Mouse (Mus musculus): Measurements from ENCODE around the gene Stxbp4. TPM values are rescaled to one million over a fixed set of nuclear protein-coding genes. Genes with fewer than 3 reads are reported as not detected.

The Stxbp4 gene
- polyA plus RNA-seq, 1 experiment, result 3.1 TPM

- TF ChIP-seq POLR2A (IDR thresholded peaks at IDR 0.05; ENCODE audit: borderline replicate concordance, low read depth, low read length) (no peak), CTCF (IDR thresholded peaks at IDR 0.05; ENCODE audit: low read depth, low read length) (no peak)
- peaks cover 9% of the 10 kb centered on the region for H3K4me1 ChIP-seq (ENCODE audit: control insufficient read depth, insufficient read depth, low read length)
- H3K4me3 ChIP-seq (ENCODE audit: insufficient read depth, low read length), result no peak overlapping the region
- H3K27ac ChIP-seq (ENCODE audit: insufficient read depth, low read depth, low read length), result no peak overlapping the region
Measured at GRCm38 (mm10) chr11:90652603-90653002, 14.7 kb upstream of the Stxbp4 start.

- H3K4me1 ChIP-seq (ENCODE audit: control insufficient read depth, insufficient read depth, low read length), result peaks cover 9% of the 10 kb centered on the region
- no peak overlapping the region for H3K4me3 ChIP-seq (ENCODE audit: insufficient read depth, low read length)
- no peak for TF ChIP-seq POLR2A (IDR thresholded peaks at IDR 0.05; ENCODE audit: borderline replicate concordance, low read depth, low read length)
- no peak for TF ChIP-seq CTCF (IDR thresholded peaks at IDR 0.05; ENCODE audit: low read depth, low read length)
- H3K27ac ChIP-seq (ENCODE audit: insufficient read depth, low read depth, low read length), result no peak overlapping the region
Measured at GRCm38 (mm10) chr11:90650231-90650885, 12.5 kb upstream of the Stxbp4 start.

DNA sequence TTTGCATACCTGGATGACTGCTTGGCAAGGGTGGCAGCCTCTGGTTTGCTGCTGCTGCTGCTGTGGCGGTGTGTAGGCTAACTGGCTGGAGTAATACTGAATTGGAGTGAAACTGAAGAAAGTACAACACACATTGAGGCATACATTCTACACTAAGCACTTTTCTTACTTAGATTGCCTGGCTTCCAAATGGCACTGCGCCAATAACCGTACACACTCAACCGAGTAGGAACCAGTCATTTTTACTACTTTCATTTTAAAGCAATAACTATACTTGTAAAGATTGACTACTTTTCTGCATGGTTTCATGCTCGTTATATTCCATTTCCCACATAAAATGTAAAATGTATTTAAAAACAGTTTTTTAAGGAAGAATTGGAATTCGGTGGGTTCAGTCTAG lies 11.9 kb upstream of the Stxbp4 start:
- H3K27ac ChIP-seq (ENCODE audit: insufficient read depth, low read depth, low read length), result no peak overlapping the region
- H3K4me1 ChIP-seq (ENCODE audit: control insufficient read depth, insufficient read depth, low read length), result peaks cover 9% of the 10 kb centered on the region
- no peak for TF ChIP-seq CTCF (IDR thresholded peaks at IDR 0.05; ENCODE audit: low read depth, low read length)
- TF ChIP-seq POLR2A (IDR thresholded peaks at IDR 0.05; ENCODE audit: borderline replicate concordance, low read depth, low read length), result no peak
- no peak overlapping the region for H3K4me3 ChIP-seq (ENCODE audit: insufficient read depth, low read length)

DNA sequence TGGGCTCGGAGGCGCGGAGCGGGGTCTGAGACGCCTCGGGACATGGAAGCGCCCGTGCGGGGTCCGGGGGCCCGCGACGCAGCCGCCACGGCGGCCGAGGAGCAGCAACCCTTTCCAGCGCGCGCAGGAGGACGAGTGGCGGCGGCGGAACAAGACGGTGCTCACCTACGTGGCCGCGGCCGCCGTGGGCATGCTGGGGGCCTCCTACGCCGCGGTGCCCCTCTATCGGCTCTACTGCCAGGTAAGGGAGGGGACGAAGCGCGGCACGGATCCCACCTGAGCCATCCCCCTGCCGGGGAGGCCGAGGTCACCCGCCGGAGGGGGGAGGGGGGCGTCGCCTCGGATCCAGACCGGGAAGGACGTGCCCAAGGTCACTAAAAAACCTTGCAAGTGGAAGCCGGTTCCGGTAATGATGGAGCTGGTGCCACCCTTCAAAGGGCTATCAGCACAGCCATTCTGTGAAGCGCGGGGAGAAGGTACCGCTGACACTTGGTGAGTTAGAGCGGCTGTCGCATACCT lies 487 bp upstream of the Stxbp4 start:
- Histone ChIP-seq H3K4me1 (ENCODE audit: control insufficient read depth, insufficient read depth, low read length) (peaks cover 16% of the 10 kb centered on the region), H3K27ac (ENCODE audit: insufficient read depth, low read depth, low read length) (peak overlapping the region; percentile 53), H3K4me3 (ENCODE audit: insufficient read depth, low read length) (peak overlapping the region; percentile 100)
- no peak for TF ChIP-seq CTCF (IDR thresholded peaks at IDR 0.05; ENCODE audit: low read depth, low read length)
- no peak for TF ChIP-seq POLR2A (IDR thresholded peaks at IDR 0.05; ENCODE audit: borderline replicate concordance, low read depth, low read length)

GRCm38 (mm10) chr11:90634661-90635060 lies 3.2 kb downstream of the Stxbp4 start:
- Histone ChIP-seq H3K4me3 (ENCODE audit: insufficient read depth, low read length) (no peak overlapping the region), H3K27ac (ENCODE audit: insufficient read depth, low read depth, low read length) (no peak overlapping the region), H3K4me1 (ENCODE audit: control insufficient read depth, insufficient read depth, low read length) (peaks cover 13% of the 10 kb centered on the region)
- TF ChIP-seq CTCF (IDR thresholded peaks at IDR 0.05; ENCODE audit: low read depth, low read length) (no peak), POLR2A (IDR thresholded peaks at IDR 0.05; ENCODE audit: borderline replicate concordance, low read depth, low read length) (no peak)

GRCm38 (mm10) chr11:90632480-90632879 lies 5.4 kb downstream of the Stxbp4 start:
- TF ChIP-seq CTCF (IDR thresholded peaks at IDR 0.05; ENCODE audit: low read depth, low read length) (no peak), POLR2A (IDR thresholded peaks at IDR 0.05; ENCODE audit: borderline replicate concordance, low read depth, low read length) (no peak)
- H3K4me3 ChIP-seq (ENCODE audit: insufficient read depth, low read length), result no peak overlapping the region
- no peak overlapping the region for H3K27ac ChIP-seq (ENCODE audit: insufficient read depth, low read depth, low read length)
- H3K4me1 ChIP-seq (ENCODE audit: control insufficient read depth, insufficient read depth, low read length), result peaks cover 11% of the 10 kb centered on the region

DNA sequence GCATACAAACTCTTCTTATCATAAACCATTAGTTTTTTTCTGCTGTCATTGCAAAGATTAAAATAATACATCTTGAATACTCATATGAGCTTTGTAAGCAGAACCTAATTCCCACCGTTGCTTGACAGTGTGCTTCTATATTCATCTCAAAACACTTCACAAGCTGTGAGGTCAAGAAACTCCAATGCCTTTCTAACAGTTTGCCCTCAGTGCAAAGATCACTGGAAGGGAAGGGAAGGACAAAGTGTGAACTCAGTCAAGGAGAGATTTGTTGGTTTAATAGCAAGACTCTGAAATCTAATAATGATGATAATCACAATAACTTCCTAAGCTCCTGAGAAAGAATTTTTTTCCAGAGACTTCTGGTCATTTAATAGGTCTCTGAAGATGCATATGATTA lies 10.1 kb downstream of the Stxbp4 start:
- H3K4me1 ChIP-seq (ENCODE audit: control insufficient read depth, insufficient read depth, low read length), result no peaks in the 10 kb centered on the region
- no peak for TF ChIP-seq CTCF (IDR thresholded peaks at IDR 0.05; ENCODE audit: low read depth, low read length)
- no peak for TF ChIP-seq POLR2A (IDR thresholded peaks at IDR 0.05; ENCODE audit: borderline replicate concordance, low read depth, low read length)
- no peak overlapping the region for H3K27ac ChIP-seq (ENCODE audit: insufficient read depth, low read depth, low read length)
- no peak overlapping the region for H3K4me3 ChIP-seq (ENCODE audit: insufficient read depth, low read length)

- no peak overlapping the region for H3K4me3 ChIP-seq (ENCODE audit: insufficient read depth, low read length)
- H3K4me1 ChIP-seq (ENCODE audit: control insufficient read depth, insufficient read depth, low read length), result no peaks in the 10 kb centered on the region
- no peak overlapping the region for H3K27ac ChIP-seq (ENCODE audit: insufficient read depth, low read depth, low read length)
- TF ChIP-seq POLR2A (IDR thresholded peaks at IDR 0.05; ENCODE audit: borderline replicate concordance, low read depth, low read length) (no peak), CTCF (IDR thresholded peaks at IDR 0.05; ENCODE audit: low read depth, low read length) (no peak)
Measured at GRCm38 (mm10) chr11:90625174-90625573, 12.7 kb downstream of the Stxbp4 start.

DNA sequence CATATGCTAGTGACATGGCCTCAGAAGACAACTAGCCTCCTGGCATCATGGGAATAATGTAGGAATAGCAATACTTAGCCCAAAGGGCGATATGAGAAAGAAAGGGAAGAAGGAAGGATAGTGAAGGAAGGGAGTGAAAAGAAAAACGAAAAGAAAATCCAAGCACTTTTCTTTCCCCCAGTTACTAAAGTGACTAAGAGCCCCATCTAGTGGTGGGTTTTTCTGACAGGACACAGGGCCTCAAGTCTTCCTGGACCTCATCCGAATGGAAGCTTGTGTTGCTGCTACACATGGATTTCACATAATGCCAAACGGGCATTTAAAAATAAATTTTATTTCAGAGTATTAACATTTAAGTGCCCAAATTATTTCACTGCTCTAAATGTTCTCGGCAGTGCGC lies 14.4 kb downstream of the Stxbp4 start:
- Histone ChIP-seq H3K27ac (ENCODE audit: insufficient read depth, low read depth, low read length) (no peak overlapping the region), H3K4me1 (ENCODE audit: control insufficient read depth, insufficient read depth, low read length) (no peaks in the 10 kb centered on the region), H3K4me3 (ENCODE audit: insufficient read depth, low read length) (no peak overlapping the region)
- TF ChIP-seq CTCF (IDR thresholded peaks at IDR 0.05; ENCODE audit: low read depth, low read length) (no peak), POLR2A (IDR thresholded peaks at IDR 0.05; ENCODE audit: borderline replicate concordance, low read depth, low read length) (no peak)

GRCm38 (mm10) chr11:90622500-90622899 lies 15.4 kb downstream of the Stxbp4 start:
- Histone ChIP-seq H3K4me1 (ENCODE audit: control insufficient read depth, insufficient read depth, low read length) (no peaks in the 10 kb centered on the region), H3K27ac (ENCODE audit: insufficient read depth, low read depth, low read length) (no peak overlapping the region), H3K4me3 (ENCODE audit: insufficient read depth, low read length) (no peak overlapping the region)
- TF ChIP-seq POLR2A (IDR thresholded peaks at IDR 0.05; ENCODE audit: borderline replicate concordance, low read depth, low read length) (no peak), CTCF (IDR thresholded peaks at IDR 0.05; ENCODE audit: low read depth, low read length) (no peak)
